Mouse (Mus musculus) cerebellum, adult 9-11 months (tissue): Measurements from ENCODE around the gene Gm20388.

Experiments used
- DNase-seq: peaks from one replicate; pipeline ENCODE4 v3.0.0; 2022

The Gm20388 gene

GRCm38 (mm10) chr8:122245161-122245560 is 2334.5 kb downstream of the Gm20388 start:
- no peak for DNase-seq

- DNase-seq, result no peak
Observed at GRCm38 (mm10) chr8:122246257-122247211, 2335.9 kb downstream of the Gm20388 start.

- DNase-seq, result no peak
Observed at GRCm38 (mm10) chr8:122251739-122252138, 2341.1 kb downstream of the Gm20388 start.

GRCm38 (mm10) chr8:122252366-122252765 is 2341.7 kb downstream of the Gm20388 start:
- no peak for DNase-seq

- DNase-seq, result peak; percentile 68
Observed at GRCm38 (mm10) chr8:122259351-122259750, 2348.7 kb downstream of the Gm20388 start.

- no peak for DNase-seq
Observed at GRCm38 (mm10) chr8:122260755-122261154, 2350.1 kb downstream of the Gm20388 start.

- peak; percentile 51 for DNase-seq
Observed at GRCm38 (mm10) chr8:122262835-122263234, 2352.2 kb downstream of the Gm20388 start.

GRCm38 (mm10) chr8:122264243-122264642 is 2353.6 kb downstream of the Gm20388 start:
- DNase-seq, result peak; percentile 89

- peak; percentile 41 for DNase-seq
Observed at GRCm38 (mm10) chr8:122265522-122265921, 2354.9 kb downstream of the Gm20388 start.

GRCm38 (mm10) chr8:122266867-122267266 is 2356.2 kb downstream of the Gm20388 start:
- DNase-seq, result peak; percentile 60

GRCm38 (mm10) chr8:122268861-122269260 is 2358.2 kb downstream of the Gm20388 start:
- peak; percentile 38 for DNase-seq

GRCm38 (mm10) chr8:122269404-122269803 is 2358.8 kb downstream of the Gm20388 start:
- DNase-seq, result peak; percentile 86

GRCm38 (mm10) chr8:122270555-122270954 is 2359.9 kb downstream of the Gm20388 start:
- DNase-seq, result peak; percentile 42

GRCm38 (mm10) chr8:122273152-122273551 is 2362.5 kb downstream of the Gm20388 start:
- DNase-seq, result peak; percentile 78

- no peak for DNase-seq
Observed at GRCm38 (mm10) chr8:122273826-122274225, 2363.2 kb downstream of the Gm20388 start.

- no peak for DNase-seq
Observed at GRCm38 (mm10) chr8:122274651-122275391, 2364.2 kb downstream of the Gm20388 start.

GRCm38 (mm10) chr8:122276308-122276707 is 2365.7 kb downstream of the Gm20388 start:
- DNase-seq, result no peak

GRCm38 (mm10) chr8:122277204-122277995 is 2366.8 kb downstream of the Gm20388 start:
- DNase-seq, result peak; percentile 37

- DNase-seq, result no peak
Observed at GRCm38 (mm10) chr8:122280156-122280555, 2369.5 kb downstream of the Gm20388 start.

GRCm38 (mm10) chr8:122280588-122281316 is 2370.1 kb downstream of the Gm20388 start:
- peak; percentile 70 for DNase-seq

GRCm38 (mm10) chr8:122281317-122282034 is 2370.8 kb downstream of the Gm20388 start:
- peak; percentile 98 for DNase-seq

GRCm38 (mm10) chr8:122282035-122282358 is 2371.4 kb downstream of the Gm20388 start, which contains the start of gene Zfpm1:
Gene Zfpm1 (plus strand): TSS chr8:122282141.
- DNase-seq, result no peak
